Mouse (Mus musculus) thymus, postnatal 10 days (tissue): ENCODE results near the gene Apba2.

Experiments
- DNase-seq, 2 experiments: peaks; one replicate each; pipeline ENCODE4 v3.0.0; 2021; ENCODE audit warnings: low spot score in 2 of 2

The Apba2 gene

DNA sequence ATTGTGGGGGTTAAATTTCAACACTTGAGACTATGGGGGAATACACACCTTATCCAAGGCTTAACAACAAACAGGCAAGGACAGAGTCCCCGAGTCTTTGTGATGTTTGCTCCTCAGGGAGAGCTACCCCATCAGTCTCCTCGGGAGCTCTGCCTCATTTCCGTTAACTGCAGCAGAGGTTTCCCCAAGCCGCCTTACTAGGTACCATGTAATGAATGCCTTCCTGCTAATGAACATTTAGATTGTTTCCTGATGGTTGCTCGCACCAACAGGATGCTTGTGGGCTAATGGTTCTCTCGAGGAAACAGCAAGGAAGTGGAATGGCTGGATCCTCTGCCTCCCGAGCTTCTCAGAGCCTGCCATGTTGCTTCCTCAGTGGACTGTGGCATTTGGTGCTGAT, 155.3 kb downstream of the Apba2 start:
- DNase-seq = no peak

DNA sequence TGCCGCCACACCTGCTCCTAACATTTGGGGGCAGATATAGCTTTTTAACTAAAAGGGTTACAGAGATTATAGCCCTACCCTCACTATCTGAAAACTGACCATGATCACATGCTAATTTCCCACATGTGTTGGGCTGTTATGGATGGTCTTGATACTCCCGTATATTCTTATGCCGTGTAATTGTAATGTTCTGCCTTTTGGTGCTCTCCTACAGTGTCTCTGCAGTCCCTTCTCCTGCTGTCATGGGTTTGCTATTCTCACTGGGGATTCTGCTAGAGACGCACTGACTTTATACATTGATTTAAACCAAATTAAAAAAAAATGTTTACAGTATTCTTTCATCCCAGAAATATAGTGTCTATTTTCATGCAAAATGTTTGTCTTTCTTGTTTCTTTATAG, 157.4 kb downstream of the Apba2 start:
- DNase-seq = no peak

DNA sequence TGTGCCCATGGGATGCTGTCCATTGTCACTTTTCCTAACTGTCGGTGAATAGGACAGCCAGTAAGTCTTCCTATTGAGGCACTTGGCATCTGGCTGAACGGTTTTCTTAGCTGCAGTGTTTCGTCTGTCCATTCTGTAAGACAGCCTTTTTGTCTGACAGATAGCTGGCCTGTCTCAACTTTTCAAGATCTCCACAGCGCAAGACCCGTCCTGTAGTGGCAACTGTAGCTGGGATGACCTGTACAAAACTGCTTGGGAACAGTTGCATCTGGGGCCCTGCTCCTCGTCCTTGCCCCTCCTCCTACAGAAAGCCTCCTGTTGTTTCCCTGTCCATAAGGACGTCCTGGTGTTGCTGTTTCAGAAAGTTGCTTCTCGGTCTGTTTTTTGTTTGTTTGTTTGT, 157.8 kb downstream of the Apba2 start:
- no peak for DNase-seq

DNA sequence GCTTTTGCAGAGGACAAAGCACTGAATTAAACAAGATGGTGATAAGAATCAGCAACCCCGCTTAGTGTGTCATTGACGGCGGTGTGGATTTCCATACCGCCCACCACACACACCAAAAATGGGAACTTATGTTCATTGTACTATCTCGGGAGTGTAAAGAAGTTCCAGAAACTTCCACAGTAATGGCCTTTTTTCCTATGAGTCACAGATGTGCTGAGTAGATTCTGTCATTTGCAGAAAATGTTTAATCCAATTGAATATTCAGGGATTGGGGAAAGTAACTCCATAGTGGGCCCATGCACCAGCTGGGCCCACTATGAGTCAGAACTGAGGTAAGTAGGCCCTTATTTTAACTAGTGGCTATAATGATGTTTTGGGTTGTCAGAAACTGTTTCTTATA, 161.0 kb downstream of the Apba2 start:
- no peak for DNase-seq

DNA sequence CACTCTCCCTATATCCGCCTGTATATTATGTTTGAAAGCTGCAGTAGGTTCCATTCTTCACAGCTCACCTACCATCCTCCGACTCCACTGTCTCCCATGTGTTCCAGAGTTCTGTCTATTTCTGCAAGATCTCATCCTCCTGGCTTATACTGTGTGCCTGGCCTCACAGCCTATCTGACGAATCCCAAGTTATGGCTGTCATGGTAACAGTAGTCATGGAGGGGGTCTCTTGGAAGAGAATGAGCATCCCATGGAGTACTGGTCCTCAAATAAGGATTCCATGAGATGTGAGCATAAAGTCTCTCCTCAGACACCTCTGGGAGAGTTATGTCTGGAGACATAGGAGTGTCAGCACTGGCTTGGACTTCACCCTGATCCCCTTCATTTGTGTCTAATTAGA, 162.1 kb downstream of the Apba2 start:
- no peak for DNase-seq

DNA sequence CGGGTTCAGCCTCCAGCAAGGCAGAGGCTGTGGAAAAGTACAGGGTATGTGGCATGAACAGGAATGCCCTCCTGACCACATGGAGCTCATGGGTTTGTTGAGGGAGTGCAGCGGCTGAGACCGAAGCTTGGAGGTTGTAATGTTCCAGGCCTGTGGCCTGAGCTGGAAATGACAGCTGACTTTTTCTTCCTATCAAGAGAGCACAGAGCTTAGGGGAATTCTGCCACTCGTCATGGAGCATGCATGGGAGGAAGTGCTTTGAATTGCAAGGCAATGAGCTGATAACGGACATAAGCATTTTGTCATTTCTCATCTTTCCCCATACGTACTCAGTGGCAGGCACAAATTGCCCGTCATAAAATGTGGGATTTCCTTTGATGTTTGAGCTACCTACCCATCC, 163.6 kb downstream of the Apba2 start:
- no peak for DNase-seq

DNA sequence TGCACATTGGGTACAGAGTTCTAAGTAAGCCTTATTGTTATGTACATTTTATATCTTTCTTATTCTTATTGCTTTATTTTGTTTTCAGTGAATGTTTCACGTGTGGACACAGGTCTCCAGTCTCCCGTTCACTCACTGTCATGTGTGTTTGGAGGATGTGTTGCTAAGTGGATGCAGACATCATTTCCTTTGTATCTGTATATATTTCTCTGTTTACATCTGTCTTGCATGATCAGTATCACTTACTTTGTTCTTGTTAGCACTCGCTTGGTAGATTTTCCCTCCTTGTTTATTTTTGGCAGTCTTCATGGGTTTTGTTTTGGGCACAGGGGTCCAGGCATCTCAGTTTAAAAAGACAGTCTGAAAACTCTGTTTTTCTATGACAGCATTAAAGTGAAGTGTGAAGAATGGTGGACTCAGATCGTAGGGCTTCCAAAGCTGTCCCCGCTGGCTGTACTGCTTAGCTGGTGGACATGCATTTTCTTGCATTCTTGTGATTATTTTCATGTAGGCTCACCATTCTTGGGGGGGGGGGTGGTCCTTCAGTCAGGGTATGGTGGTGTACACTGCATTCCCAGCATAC, 164.3 kb downstream of the Apba2 start:
- no peak for DNase-seq

DNA sequence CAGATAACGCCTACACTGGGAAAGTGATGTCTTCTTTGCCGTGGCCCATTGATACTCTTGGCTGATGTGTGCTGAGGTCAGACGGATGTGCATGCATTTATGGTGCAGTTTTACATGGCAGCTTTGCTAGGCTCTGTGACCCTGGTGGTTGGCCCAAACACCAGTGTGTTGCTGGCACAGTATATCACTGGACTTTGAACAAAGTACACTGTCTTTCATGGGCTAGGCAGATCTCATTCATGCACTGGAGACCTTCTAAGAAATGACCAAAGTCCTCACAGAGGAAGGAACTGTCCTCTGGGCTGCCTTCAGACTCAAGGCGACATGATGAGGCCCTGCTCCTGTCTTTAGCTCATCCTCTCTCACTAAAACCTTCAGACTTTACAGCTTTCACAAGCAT, 166.5 kb downstream of the Apba2 start:
- no peak for DNase-seq

DNA sequence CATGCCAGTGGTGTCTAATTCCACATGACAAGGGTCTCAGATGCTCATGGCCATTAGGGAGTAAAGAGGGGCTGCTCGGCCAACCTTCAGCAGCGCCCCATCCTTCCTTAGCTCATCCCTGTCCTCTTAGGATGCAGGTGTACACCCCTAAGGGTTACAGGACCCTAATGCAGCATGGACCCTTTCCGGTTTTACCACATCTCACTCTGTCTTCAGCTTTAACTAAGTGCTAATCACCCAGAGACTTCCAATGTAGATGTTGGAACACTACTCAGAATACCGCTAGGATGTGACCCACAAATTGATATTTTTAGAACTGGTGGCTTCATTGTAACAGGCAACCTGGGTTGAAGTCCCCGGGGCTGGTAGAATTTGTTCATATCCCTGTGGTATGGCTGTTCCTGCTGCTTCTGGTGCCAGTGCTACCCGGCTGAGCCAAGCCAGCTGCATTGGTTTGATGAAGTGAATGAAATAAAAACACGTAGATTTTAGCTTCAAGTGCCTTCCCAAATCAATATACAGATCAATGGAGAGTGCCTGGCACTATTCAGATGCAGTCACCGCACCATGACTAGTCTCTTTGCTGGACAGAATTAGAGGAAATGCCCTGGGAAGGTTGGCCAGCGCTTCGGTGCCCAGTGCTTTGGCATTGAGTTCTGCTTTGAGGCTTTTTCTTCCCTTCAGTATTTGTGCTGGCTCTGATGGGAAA, 178.4 kb downstream of the Apba2 start:
- no peak for DNase-seq

DNA sequence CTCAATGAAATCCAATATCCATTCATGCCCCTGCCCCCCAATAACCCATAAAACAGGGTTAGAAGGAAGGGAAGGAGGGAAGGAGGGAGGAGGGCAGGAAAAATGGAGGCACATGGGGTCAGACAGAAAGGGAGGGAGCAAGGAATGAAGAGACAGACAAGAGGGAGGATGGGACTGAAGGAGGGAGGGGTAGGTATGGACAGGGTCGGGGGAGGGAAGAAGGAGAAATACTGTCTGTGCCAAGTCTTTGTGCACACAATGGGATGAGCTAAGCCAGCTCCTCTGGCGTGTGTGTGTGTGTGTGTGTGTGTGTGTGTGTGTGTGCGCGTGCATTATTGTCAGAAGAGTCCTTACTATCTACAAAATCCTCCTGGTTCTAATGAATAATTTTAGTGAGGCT, 183.4 kb downstream of the Apba2 start:
- DNase-seq = no peak

DNA sequence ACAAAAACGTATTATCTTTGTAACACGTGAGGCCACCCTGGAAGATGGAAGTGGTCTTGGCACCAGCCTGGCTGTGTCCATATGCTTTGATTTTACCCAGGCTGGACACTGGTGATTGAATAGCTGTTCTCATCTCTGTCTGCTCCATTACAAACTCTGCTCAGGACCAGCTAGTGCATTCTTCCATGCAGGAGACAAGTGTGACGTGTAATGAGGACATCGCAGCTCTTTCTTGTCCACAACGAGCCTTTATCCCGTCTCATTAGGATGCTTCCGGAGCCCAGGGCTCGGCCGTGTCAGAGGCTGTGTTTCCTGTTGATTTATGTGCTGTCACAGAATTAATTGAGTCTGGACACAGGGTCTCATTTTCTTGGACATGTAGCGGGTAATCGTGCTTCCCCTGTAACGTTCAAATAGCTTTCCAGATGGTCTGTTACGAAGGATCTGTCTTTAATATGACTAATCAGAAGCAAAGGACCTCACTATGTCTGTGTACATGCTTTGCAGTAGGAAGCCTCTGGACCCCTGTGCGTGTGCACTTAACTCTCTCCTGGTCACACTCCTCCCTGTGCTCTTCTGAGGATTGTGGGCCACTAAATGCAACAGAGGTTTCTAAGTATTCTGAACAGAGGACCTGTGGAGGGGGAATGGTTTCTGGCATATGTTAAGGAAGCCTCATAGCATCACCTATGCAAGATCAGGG, 186.8 kb downstream of the Apba2 start:
- DNase-seq = no peak

DNA sequence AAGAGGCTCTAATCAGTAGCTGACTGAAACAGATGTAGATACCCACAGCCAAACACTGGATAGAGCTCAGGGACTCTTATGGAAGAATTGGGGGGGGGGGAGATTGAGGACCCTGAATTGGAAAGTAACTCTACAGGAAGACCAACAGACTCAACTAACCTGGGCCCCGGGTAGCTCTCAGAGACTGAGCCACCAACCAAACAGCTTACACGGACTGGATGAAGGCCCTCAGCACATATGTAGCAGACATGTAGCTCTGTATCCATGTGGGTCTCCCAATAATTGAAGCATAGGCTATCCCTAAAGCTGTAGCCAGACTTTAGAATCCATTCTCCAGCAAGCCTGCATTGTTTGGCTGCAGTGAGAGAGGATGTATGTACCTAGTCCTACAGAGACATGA, 190.3 kb downstream of the Apba2 start:
- no peak for DNase-seq

DNA sequence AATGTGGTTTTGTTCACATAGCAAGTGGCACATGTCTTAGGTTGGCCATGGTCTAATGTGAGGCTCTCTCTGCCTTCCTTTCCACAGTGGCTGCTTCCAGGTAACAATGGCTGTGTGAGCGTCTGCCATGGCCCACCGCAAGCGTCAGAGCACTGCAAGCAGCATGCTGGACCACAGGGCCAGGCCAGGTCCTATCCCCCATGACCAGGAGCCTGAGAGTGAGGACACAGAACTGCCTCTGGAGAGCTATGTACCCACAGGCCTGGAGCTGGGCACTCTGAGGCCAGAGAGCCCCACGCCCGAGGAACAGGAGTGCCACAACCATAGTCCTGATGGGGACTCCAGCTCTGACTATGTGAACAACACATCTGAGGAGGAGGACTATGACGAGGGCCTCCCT, 193.4 kb downstream of the Apba2 start:
- DNase-seq = no peak

DNA sequence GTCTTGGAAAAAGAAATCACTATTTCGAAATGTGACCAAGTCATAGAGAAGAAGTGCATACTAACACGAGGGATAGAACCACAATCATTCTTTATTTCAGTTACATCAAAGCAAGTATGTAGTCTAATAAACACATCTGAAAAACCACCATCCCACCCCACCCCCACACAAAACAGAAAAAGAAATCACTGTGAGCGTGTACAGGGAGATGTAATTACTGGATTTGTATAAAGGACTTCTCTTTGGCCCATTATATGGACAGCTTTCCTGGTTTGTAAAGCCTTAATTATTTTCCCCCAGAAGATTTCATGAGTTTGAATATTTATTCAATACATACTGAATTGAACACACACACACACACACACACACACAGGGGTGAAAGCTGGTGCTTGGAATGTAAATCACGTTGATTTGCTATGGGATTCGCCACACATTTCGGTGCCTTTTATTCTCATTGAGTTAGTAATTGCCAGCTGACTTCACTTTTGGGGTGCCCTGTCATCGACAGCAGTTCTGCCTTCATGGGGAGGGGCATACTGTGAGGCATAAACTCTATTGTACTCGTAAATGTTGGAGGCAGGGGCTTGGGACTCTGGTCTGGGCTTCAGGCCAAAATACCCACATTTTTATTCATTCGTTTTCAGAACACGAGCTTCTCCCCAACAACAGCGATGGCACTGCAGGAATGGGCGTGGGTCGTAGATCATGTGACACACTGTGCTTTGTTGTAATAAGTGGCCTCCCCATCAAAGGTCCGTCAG, 195.2 kb downstream of the Apba2 start:
- no peak for DNase-seq

DNA sequence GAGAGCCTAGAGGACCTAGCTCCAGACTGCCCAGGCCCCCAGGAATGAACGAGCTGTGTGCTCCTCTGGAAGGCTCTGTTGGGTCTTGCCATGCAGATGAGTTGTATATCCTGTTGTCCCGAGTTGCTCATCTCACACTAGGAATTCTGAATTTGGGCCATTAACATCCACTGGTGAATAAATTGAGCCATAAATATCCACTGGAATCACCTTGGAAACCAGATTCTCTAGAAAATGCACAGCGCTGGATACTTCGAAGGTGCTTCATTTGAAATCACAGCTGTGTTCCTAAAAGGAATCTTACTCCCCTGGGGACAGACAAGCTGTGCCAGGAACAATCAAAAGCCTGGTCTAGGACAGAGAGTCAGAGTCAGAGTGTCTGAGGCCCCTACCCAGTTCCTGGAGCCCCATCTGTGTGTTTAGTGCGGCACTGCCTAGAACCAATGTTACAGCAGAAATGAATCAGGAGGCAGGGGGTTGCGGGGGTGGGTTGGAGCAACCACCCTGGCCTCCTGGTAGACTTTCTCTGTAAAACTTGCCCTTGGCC, 196.4 kb downstream of the Apba2 start:
- DNase-seq = no peak

DNA sequence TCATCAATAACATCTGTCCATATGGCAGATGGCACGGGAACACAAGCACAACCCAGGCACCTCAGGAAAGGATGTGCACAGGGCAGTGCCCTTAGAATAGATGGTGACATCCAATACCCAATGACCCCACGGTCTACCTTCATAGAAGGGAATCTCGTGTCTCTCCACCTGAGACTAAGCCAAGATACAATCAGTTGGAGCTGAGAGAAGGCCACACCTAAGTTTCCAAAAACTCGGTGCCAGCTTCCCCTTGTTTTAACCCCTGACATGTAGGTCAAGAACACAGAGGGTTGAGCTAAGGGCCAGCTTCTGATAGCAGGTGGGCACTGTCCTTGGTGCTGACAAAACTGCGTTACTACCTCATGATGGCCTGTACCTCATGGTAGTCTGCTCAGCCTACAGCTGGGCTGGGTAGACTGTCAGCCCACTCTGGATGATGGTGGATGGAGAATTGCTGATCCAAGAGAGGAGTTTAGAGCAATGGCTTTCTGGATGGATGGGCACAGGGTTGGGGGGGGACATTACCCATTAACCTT, 202.6 kb downstream of the Apba2 start:
- no peak for DNase-seq

DNA sequence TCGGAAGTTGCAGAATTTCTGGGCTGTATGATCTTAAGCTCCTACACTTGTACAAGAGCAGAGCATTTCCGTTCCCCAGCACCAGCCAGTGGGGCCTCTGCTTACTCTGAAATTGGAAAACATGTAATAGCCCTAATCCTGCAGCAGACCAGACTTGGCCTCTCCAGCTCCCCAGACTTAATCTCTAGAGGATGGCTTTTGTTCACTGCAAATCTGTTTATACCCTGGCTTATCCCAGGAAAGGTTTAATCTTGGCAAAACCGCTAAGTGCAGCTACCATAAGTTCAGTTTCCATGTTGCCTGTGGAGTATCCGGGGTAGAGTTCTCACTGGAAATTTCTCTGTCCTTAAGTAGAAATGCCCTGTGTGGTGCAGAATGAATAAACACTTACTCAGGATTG, 206.7 kb downstream of the Apba2 start:
- DNase-seq = no peak

DNA sequence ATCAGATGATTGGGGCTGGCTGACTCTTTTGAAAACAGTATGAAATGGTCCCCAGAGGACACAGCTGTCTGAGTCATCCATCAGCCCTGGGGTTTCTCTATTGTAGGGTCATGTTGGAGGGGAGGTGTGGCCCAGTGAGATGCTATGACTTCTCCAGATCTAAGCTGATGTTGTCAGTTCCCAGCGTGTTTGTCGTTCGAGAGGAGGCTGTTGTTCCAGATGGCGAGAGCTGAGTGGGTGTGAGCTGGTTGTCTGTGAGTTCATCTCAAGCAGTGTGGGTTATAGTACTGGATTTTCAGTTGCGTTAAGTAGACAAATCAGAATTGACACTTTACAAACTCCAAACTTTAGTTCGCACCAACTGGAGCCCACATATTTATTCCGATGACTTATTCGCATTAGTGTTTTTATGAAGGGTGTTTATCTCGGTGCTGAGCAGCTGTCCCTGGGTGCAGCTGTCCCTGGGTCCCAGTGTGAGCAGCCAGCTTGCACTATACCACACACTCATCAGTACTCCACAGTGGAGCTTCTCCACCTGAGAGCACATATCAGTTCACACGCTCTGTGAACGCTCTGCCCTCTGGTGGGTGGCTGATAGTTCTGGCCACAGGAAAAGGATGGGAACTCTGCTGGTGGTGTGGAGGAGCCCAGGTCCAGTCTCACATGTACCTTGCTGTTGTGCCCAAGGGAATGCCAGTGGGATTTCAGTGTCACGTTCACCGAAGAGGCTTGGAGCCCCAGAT, 208.2 kb downstream of the Apba2 start:
- no peak for DNase-seq

DNA sequence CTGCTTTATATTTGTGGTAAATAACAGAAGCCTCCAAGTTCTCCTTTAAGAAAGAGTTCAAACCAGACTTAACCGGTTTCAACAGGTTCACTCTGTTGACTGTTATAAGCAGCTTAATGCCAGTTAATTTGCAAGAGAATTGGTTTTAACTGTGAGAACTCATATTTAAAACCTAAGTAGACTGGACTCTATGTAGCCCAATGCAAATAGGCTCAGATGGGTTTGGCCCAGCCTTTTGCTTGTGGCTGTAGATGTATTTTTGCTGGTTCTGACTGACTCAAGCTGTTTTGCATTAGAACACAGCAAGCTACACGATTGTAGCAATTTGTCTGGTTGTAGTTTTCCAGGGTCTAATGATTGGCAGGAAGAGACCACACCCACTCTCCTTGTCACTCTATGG, 214.8 kb downstream of the Apba2 start:
- no peak for DNase-seq

DNA sequence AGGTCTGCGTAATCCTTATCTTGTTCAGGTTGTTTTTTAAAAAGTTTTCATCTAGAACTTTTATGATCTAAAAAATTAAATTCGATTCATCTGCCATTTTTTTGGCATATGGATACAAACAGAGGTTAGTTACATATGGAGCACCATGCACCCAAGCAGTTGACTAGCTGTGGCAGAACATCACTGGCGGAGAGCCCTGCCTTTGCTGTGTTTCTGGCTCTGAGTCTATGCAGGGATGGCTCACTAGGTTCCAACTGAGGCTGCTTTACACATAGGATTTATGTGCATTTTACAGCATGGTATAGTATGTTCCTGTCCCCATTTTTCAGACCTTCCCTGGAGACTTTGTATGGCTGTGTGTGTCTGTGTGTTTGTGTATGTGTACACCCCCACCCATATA, 221.8 kb downstream of the Apba2 start:
- no peak for DNase-seq

DNA sequence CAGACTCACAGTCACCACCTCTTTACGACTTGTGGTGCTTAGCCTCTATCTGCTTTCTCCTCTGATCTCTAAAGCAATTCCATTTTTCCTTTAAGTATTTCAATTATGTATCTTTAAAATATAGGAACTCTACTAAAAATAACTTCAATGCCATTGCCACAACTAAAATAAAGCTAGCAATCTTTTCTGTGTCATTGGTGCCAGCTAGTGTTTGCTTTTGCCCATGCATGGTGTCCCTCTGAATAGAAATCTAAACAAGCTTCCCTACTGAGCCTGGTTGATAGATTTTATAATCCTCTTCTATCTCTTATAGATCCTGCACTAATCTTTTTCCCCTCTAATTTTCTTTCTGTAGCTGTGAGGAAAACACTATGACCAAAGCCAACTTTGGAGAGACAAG, 222.9 kb downstream of the Apba2 start:
- DNase-seq = no peak
